Mouse (Mus musculus) adrenal gland, adult 2 months (tissue): ENCODE data around the gene Gm28053. TPM values are rescaled to one million over a fixed set of nuclear protein-coding genes. Genes with fewer than 3 reads are reported as not detected.

Experiments used
- polyA plus RNA-seq: library from polyadenylated mRNA; depleted of rRNA; stranded (reverse); fragments of >200 nt; gene quantifications from 2 replicates; pipeline ENCODE4 v1.2.3, GENCODE M21; 2012; rRNA removed
- total RNA-seq, 2 experiments: library from RNA; stranded (reverse); gene quantifications; 2 replicates each; pipeline ENCODE4 v1.2.3; 2021

The Gm28053 gene
- total and polyA plus RNA-seq, 3 experiments: 6.9 to 11.5 TPM; not detected in 1

Other genes with a start within 250 kb of the Gm28053 start
- 10 to 100 TPM; 70.7 to 78.4 TPM for gene Atp6v0e2, start 181.0 kb upstream of the Gm28053 start, total RNA-seq
- 182 and 183 TPM in 2 replicates for gene Atp6v0e2, start 181.0 kb upstream of the Gm28053 start, polyA plus RNA-seq
- 10 to 100 TPM; 30.8 to 45.1 TPM for gene Lrrc61, start 163.8 kb upstream of the Gm28053 start, total RNA-seq
- gene Lrrc61, start 163.8 kb upstream of the Gm28053 start, polyA plus RNA-seq: 32.4 and 33.3 TPM in 2 replicates
- gene Rarres2, start 145.8 kb upstream of the Gm28053 start, total RNA-seq: 100 to 1,000 TPM in 1 of 2 experiments, 10 to 100 TPM in 1; 73.4 to 101 TPM
- gene Rarres2, start 145.8 kb upstream of the Gm28053 start, polyA plus RNA-seq: 29.3 and 41.8 TPM in 2 replicates
- gene Gm45021, start 129.0 kb upstream of the Gm28053 start, total RNA-seq: not detected
- gene Gm45021, start 129.0 kb upstream of the Gm28053 start, polyA plus RNA-seq: not detected in 2 replicates
- gene Repin1, start 124.7 kb upstream of the Gm28053 start, total RNA-seq: 10 to 100 TPM; 55.6 to 67.5 TPM
- 127 and 152 TPM in 2 replicates for gene Repin1, start 124.7 kb upstream of the Gm28053 start, polyA plus RNA-seq
- not detected for gene Gm44965, start 124.7 kb upstream of the Gm28053 start, total RNA-seq
- gene Gm44965, start 124.7 kb upstream of the Gm28053 start, polyA plus RNA-seq: not detected in 2 replicates
- 1 to 10 TPM; 7.4 to 8.7 TPM for gene Zfp775, start 116.5 kb upstream of the Gm28053 start, total RNA-seq
- gene Zfp775, start 116.5 kb upstream of the Gm28053 start, polyA plus RNA-seq: 14.8 and 16.8 TPM in 2 replicates
- 1 to 10 TPM; 1.9 to 2.0 TPM for gene AI854703, start 91.8 kb upstream of the Gm28053 start, total RNA-seq
- 6.0 and 7.6 TPM in 2 replicates for gene AI854703, start 91.8 kb upstream of the Gm28053 start, polyA plus RNA-seq
- gene Gimap8, start 71.4 kb upstream of the Gm28053 start, total RNA-seq: 10 to 100 TPM in 1 of 2 experiments, 1 to 10 TPM in 1; 7.8 to 12.6 TPM
- gene Gimap8, start 71.4 kb upstream of the Gm28053 start, polyA plus RNA-seq: 1.2 and 1.5 TPM in 2 replicates
- 1 to 10 TPM; 3.6 to 5.9 TPM for gene Gimap9, start 42.5 kb upstream of the Gm28053 start, total RNA-seq
- 0.34 and 0.49 TPM in 2 replicates for gene Gimap9, start 42.5 kb upstream of the Gm28053 start, polyA plus RNA-seq
- gene Gimap4, start 34.1 kb upstream of the Gm28053 start, total RNA-seq: 10 to 100 TPM; 40.3 to 50.9 TPM
- 7.8 and 8.2 TPM in 2 replicates for gene Gimap4, start 34.1 kb upstream of the Gm28053 start, polyA plus RNA-seq
- gene Gimap6, start 10.4 kb upstream of the Gm28053 start, total RNA-seq: 10 to 100 TPM; 50.7 to 66.4 TPM
- gene Gimap6, start 10.4 kb upstream of the Gm28053 start, polyA plus RNA-seq: 4.5 and 4.9 TPM in 2 replicates
- under 1 TPM; 0.37 to 0.66 TPM for gene Gimap7, start within 50 bp of the Gm28053 start, total RNA-seq
- 0.08 TPM in 1 of 2 replicates, not detected in the other for gene Gimap7, start within 50 bp of the Gm28053 start, polyA plus RNA-seq
- 10 to 100 TPM in 1 of 2 experiments, 1 to 10 TPM in 1; 7.9 to 12.0 TPM for gene Gimap1, start 20.4 kb downstream of the Gm28053 start, total RNA-seq
- 6.5 and 8.2 TPM in 2 replicates for gene Gimap1, start 20.4 kb downstream of the Gm28053 start, polyA plus RNA-seq
- 10 to 100 TPM; 10.5 to 17.1 TPM for gene Gimap5, start 27.6 kb downstream of the Gm28053 start, total RNA-seq
- 10.9 and 14.7 TPM in 2 replicates for gene Gimap5, start 27.6 kb downstream of the Gm28053 start, polyA plus RNA-seq
- gene Gimap3, start 52.2 kb downstream of the Gm28053 start, total RNA-seq: 10 to 100 TPM in 1 of 2 experiments, 1 to 10 TPM in 1; 5.2 to 10.3 TPM
- 1.5 TPM in 2 replicates for gene Gimap3, start 52.2 kb downstream of the Gm28053 start, polyA plus RNA-seq
- 100 to 1,000 TPM; 303 to 381 TPM for gene Tmem176a, start 122.3 kb downstream of the Gm28053 start, total RNA-seq
- 314 and 406 TPM in 2 replicates for gene Tmem176a, start 122.3 kb downstream of the Gm28053 start, polyA plus RNA-seq
- 100 to 1,000 TPM; 608 to 699 TPM for gene Tmem176b, start 122.9 kb downstream of the Gm28053 start, total RNA-seq
- gene Tmem176b, start 122.9 kb downstream of the Gm28053 start, polyA plus RNA-seq: 591 and 724 TPM in 2 replicates
- not detected for gene Aoc1, start 154.3 kb downstream of the Gm28053 start, total RNA-seq
- not detected in 2 replicates for gene Aoc1, start 154.3 kb downstream of the Gm28053 start, polyA plus RNA-seq
- gene 1600015I10Rik, start 211.3 kb downstream of the Gm28053 start, total RNA-seq: not detected
- not detected in 2 replicates for gene 1600015I10Rik, start 211.3 kb downstream of the Gm28053 start, polyA plus RNA-seq